Mouse (Mus musculus): Measurements from ENCODE around the gene Jmjd6.
A peak's percentile ranks its signal among the peaks of the same experiment; 100 is the strongest.
"Not testable (repeated sequence)": the region's sequence is repeated elsewhere in the genome, so short reads cannot be mapped to it uniquely, and the experiment has no call there.

Gene Jmjd6

DNA sequence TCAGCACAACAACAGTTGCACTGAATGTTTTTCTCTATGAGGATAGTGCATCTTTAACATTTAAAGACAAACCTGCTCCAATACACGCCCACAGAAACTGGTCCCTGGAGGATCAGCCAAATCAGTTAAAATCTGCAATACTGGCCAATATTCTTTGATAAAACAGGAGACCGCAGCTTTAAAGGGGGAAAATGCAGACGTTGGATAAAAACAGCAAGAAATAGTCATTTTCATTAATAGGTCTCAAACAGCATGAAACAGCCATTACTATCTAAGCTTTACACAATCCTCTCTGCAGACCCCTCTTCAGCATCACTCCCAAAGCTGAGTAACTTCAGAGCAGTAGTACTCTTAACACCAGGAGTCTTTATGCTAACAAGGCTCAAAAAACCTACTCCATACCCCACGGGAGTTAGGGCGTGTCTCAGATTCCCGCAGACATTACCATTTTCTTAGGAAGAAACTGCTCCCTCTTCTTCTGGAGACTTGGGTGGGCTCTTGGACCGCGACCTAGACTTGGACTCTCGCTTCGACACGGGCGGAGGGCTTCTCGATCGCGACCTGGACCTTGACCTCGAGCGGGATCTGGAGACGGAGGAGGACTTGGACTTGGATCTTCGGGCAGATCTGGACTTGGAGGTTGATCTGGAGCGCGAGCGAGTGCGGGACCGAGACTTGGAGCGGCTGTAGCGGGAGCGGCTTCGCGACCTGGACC, 8.5 kb upstream of the Jmjd6 start:
- no peak for DNase-seq

DNA sequence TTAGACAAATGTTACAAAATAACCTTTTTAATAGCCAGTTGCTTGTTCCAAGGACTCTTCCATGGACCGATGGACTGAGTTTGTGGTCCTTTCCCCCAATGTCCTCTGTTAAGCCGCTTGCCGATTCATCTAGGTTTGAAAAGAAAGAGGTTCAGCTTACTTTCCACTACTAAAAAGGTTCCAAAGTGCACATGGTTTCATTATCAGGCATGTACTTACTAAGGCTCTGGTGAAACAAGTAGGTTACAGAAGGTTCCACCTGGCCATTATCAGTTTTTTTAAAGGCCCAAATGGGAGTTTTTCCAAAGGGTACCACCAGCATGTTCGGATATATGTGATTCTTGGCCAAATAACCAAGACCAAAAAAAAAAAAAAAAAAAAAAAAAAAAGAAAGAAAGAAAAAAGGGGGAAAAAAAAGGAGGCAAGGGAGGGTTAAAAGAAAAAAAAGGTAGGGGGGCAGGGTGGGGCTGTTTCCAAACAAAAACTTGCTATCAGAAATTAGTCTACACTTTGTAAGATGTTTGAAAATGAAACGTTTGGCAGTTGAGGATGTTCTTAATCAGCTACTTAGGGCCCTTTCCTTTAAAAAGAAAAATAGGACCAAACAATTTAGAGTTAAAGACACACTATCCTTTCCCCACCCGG, 7.7 kb upstream of the Jmjd6 start:
- DNase-seq = no peak

DNA sequence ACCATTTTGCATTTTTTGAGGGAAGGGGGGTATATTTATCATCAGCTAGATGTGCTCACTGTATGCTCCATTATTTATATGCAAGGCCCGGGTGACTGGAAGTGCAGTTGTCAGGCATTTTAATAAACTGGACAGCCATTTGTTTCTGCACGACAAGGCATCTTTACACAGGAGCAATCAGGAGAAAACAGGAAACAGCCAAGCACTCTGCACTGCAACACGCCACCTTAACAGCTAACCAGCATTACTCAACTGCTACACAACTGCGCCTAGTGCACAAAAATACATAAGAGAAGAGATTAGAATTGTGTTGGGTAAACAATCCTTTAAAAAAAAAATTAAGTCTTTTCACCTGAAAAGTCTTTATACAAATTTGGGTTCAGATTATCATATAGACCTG, 6.8 kb upstream of the Jmjd6 start:
- no peak for DNase-seq

DNA sequence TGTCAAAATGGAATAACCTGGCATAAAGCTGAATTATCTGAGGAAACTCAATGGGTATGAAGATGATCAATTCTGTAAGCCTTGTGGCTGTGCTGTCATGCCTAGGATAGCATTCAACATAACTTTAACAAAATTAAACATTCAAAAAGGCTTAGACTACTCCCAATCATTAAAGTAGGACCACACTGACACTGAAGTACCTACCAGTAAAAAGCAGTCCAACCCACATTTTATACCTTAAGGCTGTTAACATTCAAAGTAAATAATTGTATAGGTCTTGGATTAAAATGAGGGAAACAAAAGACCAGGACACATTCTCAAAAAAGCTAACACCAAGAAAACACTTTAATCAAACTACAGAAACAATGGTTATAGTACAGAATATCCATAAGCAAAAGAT, 6.3 kb upstream of the Jmjd6 start:
- no peak for DNase-seq

DNA sequence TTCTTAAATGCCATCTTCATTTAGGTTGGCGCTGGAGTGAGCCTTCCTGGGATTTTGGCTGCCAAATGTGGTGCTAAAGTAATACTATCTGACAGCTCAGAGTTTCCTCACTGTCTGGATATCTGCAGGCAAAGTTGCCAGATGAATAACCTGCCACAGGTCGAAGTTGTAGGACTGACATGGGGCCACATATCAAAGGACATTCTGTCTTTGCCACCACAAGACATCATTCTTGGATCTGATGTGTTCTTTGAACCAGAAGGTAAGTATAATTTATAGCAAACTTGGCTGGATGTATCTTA, 5.6 kb upstream of the Jmjd6 start:
- DNase-seq = not testable (repeated sequence)

DNA sequence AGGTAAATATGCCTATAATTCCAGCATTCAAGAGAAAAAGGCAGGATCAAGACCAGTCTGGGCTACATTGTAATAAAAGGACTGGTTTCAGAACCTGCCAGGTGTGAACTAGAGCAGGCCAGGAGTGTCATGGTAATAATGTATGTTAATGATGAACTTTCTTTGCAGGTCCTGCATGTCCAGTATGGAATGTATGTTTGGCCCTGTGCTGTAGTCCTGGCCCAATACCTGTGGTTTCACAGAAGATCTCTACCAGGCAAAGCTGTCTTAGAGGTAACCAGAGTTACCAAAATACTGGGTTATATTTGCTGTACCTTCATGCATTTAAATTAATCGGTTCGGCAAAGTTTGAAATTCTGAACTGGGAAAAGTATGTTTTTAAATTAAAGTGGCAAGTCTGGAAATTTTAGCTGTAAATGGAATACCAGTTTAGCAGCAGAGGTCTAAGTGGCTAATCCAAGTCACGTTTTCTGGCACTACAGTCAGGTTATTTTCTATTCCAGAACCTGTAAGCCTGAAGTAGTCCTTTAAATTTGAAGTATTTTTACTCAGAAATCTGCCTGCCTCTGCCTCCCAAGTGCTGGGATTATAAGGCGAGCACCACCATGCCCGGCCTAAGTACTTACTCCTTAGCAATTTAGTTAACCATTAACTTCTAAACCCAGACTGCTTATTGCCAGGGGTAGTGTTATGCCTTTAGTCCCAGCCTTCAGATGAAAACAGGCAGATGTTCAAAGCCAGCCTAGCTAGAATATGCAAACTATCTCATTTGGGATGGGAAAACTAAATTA, 5.0 kb upstream of the Jmjd6 start:
- no peak for DNase-seq

DNA sequence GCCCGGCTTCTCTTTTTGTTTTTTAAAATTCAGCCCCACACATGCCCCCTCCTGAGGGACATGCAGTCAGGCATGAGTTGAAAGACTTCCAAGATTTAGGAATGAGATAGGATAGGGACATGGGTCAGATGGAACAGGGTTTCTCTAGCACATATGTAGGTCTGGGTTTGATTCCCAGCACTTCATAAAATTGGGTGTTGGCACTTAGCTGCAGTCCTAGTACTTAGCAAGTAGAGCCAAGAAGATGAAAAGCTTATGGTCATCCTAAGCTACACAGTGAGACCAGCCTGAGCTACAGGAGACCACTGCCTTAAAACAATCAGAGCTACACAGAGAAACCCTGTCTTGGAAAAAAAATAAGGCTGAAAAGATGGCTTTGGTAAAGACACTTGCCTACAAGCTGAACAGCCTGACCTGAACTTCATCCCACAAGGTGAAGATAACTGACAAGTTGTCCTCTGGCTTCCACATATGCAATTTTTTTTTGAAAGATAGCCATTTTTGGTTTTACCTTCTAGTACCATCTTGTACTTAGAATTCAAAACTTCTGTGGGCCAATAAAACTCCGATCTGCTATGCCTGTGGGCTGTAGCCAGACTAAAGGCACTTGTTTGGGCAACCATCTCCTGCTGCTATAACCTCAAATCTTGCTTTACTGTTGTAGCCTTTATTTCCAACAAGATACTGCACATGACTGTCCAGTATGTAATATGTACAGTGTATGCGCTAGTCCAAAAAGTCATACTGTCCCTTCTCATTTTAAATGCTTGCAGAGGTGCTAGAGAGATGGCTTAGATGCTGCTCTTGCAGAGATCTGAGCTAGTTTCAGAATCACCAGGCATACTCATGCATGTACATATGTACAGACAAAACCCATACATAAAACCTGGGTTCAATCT, 4.2 kb upstream of the Jmjd6 start:
- no peak for DNase-seq

DNA sequence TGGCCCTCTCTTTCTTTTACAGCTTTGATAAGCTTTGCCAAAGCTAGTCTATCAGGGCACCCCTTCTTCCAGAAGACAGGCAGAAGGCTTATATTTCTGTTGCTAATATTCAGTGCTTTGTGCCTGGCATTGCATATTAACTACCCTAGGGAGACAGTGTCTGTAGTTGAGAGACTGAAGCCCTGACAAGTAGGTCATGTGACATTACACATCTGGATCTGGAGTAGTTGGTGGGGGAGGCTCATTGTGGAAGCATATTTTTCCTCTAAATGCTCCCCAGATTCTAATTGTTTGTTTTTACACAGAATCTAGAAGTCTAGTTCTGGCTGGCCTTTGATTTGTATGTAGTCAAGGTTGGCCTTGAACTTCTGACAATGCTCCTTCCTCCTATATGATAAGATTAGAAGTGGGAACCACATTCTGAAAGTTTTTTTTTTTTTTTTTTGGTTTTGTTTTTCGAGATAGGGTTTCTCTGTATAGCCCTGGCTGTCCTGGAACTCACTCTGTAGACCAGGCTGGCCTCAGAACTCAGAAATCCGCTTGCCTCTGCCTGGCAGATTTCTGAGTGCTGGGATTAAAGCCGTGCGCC, 3.4 kb upstream of the Jmjd6 start:
- DNase-seq = no peak

DNA sequence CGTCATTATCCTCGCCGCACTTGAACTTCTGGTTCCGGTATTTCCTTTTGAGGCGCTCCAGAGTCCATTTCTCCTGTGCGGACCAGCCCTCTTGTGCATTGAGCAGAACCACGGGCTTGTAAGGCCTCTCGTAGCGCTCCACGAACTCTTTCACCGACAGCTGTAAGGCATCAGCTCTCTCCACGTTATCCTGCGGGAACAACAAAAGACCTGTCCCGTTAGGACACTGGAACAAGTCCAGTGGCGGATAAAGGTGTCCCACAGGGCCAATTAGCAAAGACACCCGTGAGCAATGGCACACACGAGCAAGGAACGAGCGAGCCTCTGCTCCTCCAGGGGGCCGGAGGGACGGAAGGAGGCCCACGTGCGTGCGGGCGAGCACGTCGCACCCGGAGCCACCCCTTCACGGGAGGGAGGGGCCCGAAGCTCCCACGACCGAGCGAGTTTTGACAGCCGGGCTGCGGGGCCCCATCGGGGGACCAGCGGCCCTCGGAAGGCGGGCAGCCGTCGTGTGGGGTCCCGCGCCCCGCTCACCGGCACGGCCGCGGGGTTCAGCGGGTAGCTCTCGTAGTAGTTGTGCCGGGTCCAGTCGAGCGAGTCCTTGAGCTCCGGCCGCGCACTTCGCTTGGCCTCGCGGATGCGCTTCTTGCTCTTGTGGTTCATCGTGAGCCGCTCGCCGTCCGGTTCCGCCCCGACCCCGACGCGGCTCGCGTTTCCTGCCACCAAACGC, 553 bp downstream of the Jmjd6 start:
- DNase-seq = peak; percentile 77

DNA sequence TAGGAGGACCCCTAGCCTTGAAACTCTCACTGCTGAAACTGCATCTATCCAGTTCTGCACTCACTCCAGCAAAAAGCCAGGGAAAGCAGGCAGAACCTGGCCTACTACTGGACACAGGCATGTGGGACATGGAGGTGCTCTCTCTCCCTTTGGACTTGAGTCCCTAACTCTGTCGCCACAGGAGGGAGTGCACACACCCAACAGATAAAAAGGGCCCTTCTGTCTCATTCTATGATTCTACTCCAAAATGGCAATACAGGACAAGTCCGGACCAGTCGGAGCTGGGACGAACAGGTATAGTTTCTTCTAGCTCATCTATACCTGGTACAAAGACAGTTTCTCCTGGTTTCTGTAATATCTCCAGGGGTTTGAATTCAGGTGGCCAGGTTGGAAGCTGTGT, 2.5 kb downstream of the Jmjd6 start:
- no peak for DNase-seq

DNA sequence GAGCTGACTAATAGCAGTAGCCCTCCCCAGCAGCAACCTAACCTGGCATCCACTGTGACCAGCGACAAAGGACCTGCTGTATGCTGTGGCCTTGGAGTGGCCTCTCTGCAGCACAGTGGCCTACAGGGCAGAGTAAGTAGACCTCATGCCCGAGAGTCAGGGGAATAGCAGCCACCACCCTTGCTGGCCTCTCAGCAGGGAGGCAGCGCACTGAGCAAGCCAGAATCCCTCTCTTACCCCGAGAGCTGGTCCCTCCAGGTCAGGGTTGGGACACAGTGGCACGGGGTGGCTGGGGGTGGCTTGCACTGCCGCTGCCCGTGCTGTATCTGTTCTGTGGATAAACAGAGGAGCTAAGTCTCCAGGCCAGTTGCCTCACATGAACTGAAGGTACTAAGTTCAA, 3.6 kb downstream of the Jmjd6 start:
- DNase-seq = no peak

DNA sequence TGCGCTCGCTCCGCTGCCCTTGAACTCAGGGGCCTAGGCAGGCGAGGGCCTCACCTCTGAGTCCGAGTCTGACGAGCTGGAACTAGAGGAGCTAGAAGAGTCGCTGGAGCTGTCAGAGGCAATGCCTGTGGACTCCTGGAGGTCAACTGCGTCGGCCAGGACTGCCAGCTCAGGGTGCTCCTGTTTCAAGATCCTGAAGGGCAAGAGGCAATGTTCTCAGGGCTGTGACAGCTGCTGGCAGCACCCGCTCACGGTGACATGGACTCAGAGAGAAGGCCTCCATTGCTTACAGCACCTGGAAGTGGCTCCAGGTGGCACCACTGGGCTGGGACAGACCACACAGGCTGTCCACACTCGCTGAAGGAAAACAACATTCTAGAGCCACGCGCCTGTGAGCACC, 4.3 kb downstream of the Jmjd6 start:
- DNase-seq = no peak

DNA sequence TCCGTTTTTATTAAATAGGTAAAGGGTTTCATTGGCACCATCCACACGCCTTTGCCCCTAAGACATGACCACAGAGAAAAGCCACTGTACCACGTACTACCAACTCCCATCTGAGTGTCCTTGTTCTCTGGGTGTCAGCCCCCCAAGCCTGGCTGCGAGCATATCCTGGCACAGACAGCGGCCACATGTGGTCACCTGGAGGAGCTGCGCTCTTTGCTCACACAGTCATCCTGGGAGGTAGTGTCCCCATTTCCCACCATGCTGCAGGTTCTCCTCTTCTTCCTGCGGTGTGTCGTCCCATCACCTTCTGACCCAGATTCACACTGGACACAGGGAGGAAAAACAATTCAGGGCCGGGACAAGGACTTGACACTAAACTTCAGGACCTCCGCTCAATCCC, 5.8 kb downstream of the Jmjd6 start:
- no peak for DNase-seq

DNA sequence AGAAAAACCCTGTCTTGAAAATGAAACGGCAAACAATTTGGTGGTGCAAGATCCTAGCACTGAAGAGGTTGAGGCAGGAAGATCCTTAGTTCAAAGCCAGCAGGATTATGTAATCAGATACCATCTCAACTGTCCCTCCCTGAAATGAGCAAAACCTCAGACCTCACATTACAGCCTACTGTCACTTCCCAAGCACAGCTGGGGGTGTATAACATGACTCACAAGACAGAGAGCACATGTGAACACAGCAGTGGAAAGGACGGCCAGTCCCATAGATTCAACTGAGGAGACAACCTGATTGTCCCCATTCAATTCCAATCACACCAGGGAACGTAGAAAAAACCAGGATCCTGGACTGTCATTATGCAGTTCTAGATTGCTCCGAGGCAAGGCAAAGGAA, 7.0 kb downstream of the Jmjd6 start:
- no peak for DNase-seq

DNA sequence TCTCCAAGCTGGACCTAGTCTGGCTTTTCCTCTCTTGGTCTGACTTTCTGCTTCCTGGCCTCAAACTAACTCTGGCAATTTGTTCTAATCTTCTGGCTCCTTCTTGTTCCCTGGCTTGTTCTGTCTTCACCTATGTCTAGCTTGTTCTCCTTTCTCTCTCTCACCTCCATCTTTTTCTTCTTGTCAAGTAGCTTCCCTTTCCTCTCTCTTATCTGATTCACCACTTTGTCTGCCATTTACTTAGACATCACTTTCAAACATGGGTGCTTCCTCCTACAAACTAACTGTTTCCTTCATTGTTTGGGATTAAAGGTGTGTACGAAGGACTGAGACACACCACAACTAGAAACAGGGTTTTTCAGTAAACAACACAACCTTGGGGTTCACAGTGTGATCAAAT, 8.3 kb downstream of the Jmjd6 start:
- no peak for DNase-seq

DNA sequence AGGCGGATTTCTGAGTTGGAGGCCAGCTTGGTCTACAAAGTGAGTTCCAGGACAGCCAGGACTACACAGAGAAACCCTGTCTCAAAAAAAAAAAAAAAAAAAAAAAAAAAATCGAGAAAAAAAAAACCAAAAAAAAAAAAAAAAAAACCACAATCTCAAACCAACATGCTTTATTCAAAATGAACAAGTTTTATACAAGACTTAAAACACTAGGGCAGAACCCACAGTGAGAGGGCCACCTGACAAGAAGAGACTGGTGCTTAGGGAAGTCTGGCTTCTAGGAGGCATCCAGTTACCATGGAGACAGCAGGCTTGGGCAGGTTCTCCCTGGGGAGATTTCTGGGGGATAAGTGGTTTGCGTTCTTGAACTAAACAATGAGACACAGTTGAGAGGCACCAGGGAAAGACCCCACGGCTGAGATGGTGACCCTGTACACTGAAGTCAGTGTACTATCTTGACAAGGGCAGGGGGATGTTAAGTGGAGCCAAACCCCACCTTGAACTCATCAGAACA, 11.0 kb downstream of the Jmjd6 start:
- DNase-seq = peak; percentile 23

DNA sequence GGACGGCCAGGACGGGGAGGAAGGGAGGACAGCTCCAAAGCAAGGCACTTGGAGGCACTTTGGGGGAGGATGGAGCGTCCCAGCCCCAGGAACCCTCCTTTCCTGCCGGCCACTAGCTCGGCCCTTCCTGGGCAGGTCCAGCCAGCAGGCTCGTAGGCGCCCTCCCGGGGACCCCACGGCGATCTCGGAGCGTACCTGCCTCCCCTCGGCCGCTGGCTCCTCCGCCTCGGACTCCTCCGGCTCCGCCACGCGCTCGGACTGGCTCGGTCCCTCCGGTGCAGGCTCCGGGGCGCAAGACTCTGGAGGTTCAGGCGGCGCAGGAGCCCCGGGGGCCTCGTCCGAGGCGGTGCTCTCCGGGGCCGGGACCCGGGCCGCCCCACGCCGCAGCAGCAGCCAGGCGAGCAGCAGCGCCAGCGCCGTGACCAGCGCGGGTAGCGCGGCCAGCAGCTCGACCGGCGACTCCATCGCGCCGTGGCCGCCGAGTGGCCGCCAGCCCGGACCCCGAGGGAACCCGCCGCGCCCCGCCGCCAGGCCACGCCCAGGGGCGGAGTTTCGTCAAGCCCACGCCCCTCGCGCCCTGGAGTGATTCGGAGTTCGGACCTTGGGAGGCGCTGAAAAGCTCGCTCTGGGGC, 15.6 kb downstream of the Jmjd6 start, which contains the start of gene Mxra7:
Gene Mxra7 (minus strand): TSS at position 513 of the 632 bp plus-strand sequence.
- DNase-seq = peak; percentile 61

DNA sequence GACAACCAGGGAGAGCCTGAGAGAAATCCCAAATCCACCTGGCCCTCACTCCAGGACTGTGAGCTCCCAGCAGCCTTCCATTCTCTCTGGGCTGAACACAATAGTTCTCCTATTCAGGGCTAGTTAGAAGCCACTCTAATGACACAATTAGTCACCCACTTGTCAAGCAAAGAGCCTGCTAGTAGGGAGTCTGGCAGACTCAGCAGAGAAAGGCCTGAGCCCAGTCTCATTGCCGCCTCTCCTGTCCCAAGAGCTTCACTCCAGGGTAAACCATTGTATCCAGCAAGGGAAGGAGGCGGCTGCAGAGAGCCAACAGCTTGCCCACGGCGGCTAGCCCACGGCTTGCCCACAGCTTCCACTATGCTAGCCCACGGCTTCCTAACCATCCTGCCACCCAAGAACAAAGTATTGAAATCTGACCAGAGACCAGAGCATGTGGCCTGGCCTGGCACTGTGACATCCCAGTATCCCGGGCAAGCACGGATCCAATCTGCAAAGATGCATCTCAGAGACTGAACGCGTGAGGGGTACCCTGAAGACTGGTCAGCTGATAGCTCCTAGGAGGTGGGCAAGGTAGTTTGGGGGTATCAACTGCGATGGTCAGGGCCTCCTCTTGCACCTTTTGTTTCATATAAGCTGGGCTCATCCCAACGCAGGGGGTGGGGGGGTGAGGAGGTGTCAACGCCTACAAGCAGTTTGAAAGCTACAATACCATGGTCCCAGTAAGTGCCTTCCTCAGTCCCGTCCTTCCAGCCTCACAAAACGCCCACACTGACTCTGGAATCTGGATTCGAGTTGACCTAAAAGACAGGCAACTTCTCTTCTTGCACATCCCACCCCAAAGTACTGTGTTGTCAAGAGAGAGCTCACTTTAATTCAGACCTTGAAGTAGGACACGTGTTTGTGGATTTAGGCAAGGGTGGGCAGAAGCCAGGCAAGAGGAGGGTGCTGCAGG, 16.4 kb downstream of the Jmjd6 start:
- DNase-seq = no peak

DNA sequence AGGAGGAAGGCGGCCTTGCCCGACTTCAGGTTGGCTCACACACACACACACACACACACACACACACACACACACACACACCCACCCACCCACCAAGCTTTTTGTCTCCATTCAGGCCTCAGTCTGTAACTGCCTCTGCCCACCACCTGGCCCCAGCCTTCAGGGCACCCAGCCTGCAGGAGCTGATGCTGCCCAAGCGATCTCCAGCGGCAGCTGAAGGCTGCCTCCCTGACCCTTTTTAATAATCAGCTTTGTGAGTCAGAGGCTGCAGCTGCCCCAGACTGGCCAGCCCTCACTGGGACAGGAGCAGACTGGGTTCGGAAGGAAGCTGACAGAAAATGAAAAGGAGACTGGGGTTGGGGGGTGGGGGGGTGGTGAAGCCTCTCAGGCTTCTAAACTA, 18.0 kb downstream of the Jmjd6 start:
- no peak for DNase-seq

DNA sequence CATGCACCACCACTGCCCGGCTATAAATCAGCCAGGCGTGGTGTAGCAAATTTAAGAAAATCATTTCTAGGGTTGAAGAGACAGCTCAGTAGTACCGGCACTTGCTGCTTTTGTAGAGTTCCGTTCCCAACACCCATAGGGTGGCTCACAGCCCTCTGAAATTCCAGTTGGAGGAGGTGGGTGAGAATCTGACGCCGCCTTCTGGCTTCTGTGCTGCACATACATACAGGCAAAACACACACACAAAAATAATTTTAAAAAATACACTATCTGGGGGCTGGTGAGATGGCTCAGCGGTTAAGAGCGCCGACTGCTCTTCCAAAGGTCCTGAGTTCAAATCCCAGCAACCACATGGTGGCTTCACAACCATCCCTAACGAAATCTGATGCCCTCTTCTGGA, 19.4 kb downstream of the Jmjd6 start:
- DNase-seq = not testable (repeated sequence)

Data from thymus, postnatal 25 days (tissue).